Mouse (Mus musculus) CH12.LX (cell line): ENCODE results near the gene Lmna. TPM values are rescaled to one million over a fixed set of nuclear protein-coding genes. Genes with fewer than 3 reads are reported as not detected.

Experiments
- DNase-seq: peaks from one replicate; pipeline ENCODE4 v3.0.0-alpha.2; 2013; ENCODE audit errors: extremely low read depth
- H3K27ac ChIP-seq: 2 replicates; pipeline ENCODE4 v1.5.1; 2012; ENCODE audit warnings: low read depth, mild to moderate bottlenecking, control low read depth, moderate library complexity; ENCODE audit not compliant: insufficient read depth
- H3K27me3 ChIP-seq: replicated peaks from 2 replicates; pipeline ENCODE3; 2012; ENCODE audit warnings: inconsistent platforms
- H3K36me3 ChIP-seq, 2 experiments: replicated peaks in 1 of 2; 2 replicates each; pipeline versions ENCODE3 to v1.6.1; 2012; ENCODE audit warnings: inconsistent platforms in 1 of 2, low read length in 1 of 2, mild to moderate bottlenecking in 1 of 2, mixed read lengths in 1 of 2, moderate library complexity in 1 of 2; ENCODE audit not compliant: control insufficient read depth in 1 of 2, insufficient read depth in 1 of 2
- H3K4me1 ChIP-seq, 2 experiments: 2 replicates each; pipeline ENCODE4 v1.6.1; 2012; ENCODE audit warnings: inconsistent platforms in 1 of 2, moderate library complexity in 1 of 2; ENCODE audit not compliant: insufficient read depth in 2 of 2, control insufficient read depth in 1 of 2
- H3K4me2 ChIP-seq: 2 replicates; pipeline ENCODE4 v1.6.1; 2012; ENCODE audit warnings: low read depth, mild to moderate bottlenecking, control low read depth; ENCODE audit not compliant: poor library complexity, insufficient read depth, severe bottlenecking
- H3K4me3 ChIP-seq, 3 experiments: fragments of 150-350 bp in 1 of 3; sonication (generic) in 1 of 3; replicated peaks in 1 of 3; 2 replicates each; pipeline versions ENCODE3 to v1.5.1; 2011 to 2012; ENCODE audit warnings: low read depth in 2 of 3, low read length in 2 of 3, mild to moderate bottlenecking in 2 of 3, moderate library complexity in 2 of 3, control low read depth in 1 of 3, improper control_type of control experiment in 1 of 3, inconsistent platforms in 1 of 3, mixed read lengths in 1 of 3; ENCODE audit not compliant: poor library complexity in 1 of 3
- H3K79me2 ChIP-seq: replicated peaks from 2 replicates; pipeline ENCODE4 v1.6.1; 2012; ENCODE audit warnings: mild to moderate bottlenecking, moderate library complexity; ENCODE audit not compliant: control insufficient read depth, poor library complexity, insufficient read depth, severe bottlenecking; ENCODE audit errors: extremely low read depth
- H3K9ac ChIP-seq: 2 replicates; pipeline ENCODE4 v1.6.1; 2012; ENCODE audit warnings: low read depth, mild to moderate bottlenecking, control low read depth, moderate library complexity; ENCODE audit not compliant: insufficient read depth
- H3K9me3 ChIP-seq: replicated peaks from 2 replicates; pipeline ENCODE3; 2012; ENCODE audit warnings: low read length, inconsistent platforms, mixed read lengths
- BHLHE40 ChIP-seq: IDR thresholded peaks from 2 replicates; pipeline ENCODE4 v1.6.1; 2011; ENCODE audit warnings: mild to moderate bottlenecking, low read depth, low read length, improper control_type of control experiment
- CTCF ChIP-seq, 2 experiments: IDR thresholded peaks in 1 of 2; conservative IDR thresholded peaks in 1 of 2; 2 replicates each; pipeline ENCODE4 v1.5.1; 2011 to 2012; ENCODE audit warnings: low read depth in 2 of 2, low read length in 2 of 2, improper control_type of control experiment in 1 of 2, inconsistent platforms in 1 of 2, mild to moderate bottlenecking in 1 of 2, moderate library complexity in 1 of 2
- E2F4 ChIP-seq: IDR thresholded peaks from 2 replicates; pipeline ENCODE4 v1.6.1; 2011; ENCODE audit warnings: low read depth, low read length, improper control_type of control experiment; ENCODE audit not compliant: insufficient replicate concordance
- ELF1 ChIP-seq: IDR thresholded peaks from 2 replicates; pipeline ENCODE4 v1.6.1; 2014; ENCODE audit warnings: low read depth, mild to moderate bottlenecking, inconsistent platforms, low read length, improper control_type of control experiment
- EP300 ChIP-seq: IDR thresholded peaks from 2 replicates; pipeline ENCODE4 v1.6.1; 2011; ENCODE audit warnings: low read length, improper control_type of control experiment
- ETS1 ChIP-seq: conservative IDR thresholded peaks from 2 replicates; pipeline ENCODE4 v1.6.1; 2012; ENCODE audit warnings: low read depth, mild to moderate bottlenecking, inconsistent platforms, low read length, improper control_type of control experiment, moderate library complexity
- GABPA ChIP-seq: IDR thresholded peaks from 2 replicates; pipeline ENCODE4 v1.6.1; 2012; ENCODE audit warnings: low read depth, low read length, improper control_type of control experiment, inconsistent platforms; ENCODE audit not compliant: insufficient replicate concordance
- JUN ChIP-seq: IDR thresholded peaks from 2 replicates; pipeline ENCODE4 v1.6.1; 2011; ENCODE audit warnings: low read depth, mild to moderate bottlenecking, low read length, improper control_type of control experiment, moderate library complexity; ENCODE audit not compliant: insufficient read depth
- MAX ChIP-seq: IDR thresholded peaks from 2 replicates; pipeline ENCODE4 v1.6.1; 2011; ENCODE audit warnings: low read length, improper control_type of control experiment
- MAZ ChIP-seq: IDR thresholded peaks from 2 replicates; pipeline ENCODE4 v1.6.1; 2012; ENCODE audit warnings: low read depth, mild to moderate bottlenecking, inconsistent platforms, low read length, improper control_type of control experiment, moderate library complexity
- MXI1 ChIP-seq: IDR thresholded peaks from 2 replicates; pipeline ENCODE4 v1.6.1; 2011; ENCODE audit warnings: mild to moderate bottlenecking, low read depth, low read length, improper control_type of control experiment
- MYC ChIP-seq: IDR thresholded peaks from 2 replicates; pipeline ENCODE4 v1.6.1; 2011; ENCODE audit warnings: low read depth, mild to moderate bottlenecking, improper control_type of control experiment, low read length
- NELFE ChIP-seq: IDR thresholded peaks from 2 replicates; pipeline ENCODE4 v1.6.1; 2011; ENCODE audit warnings: low read depth, low read length, improper control_type of control experiment
- NRF1 ChIP-seq: IDR thresholded peaks from 2 replicates; pipeline ENCODE4 v1.6.1; 2014; ENCODE audit warnings: low read depth, mild to moderate bottlenecking, inconsistent platforms, low read length, improper control_type of control experiment, moderate library complexity
- POLR2A ChIP-seq: IDR thresholded peaks from 2 replicates; pipeline ENCODE4 v1.6.1; 2011; ENCODE audit warnings: low read depth, mild to moderate bottlenecking, improper control_type of control experiment, low read length
- POLR2AphosphoS2 ChIP-seq: IDR thresholded peaks from 2 replicates; pipeline ENCODE4 v1.6.1; 2011; ENCODE audit warnings: low read depth, low read length, improper control_type of control experiment
- RAD21 ChIP-seq: IDR thresholded peaks from 2 replicates; pipeline ENCODE4 v1.6.1; 2011; ENCODE audit warnings: low read depth, mild to moderate bottlenecking, low read length, improper control_type of control experiment, moderate library complexity
- SIN3A ChIP-seq: IDR thresholded peaks from 2 replicates; pipeline ENCODE4 v1.6.1; 2012; ENCODE audit warnings: low read length, improper control_type of control experiment, inconsistent platforms
- TBP ChIP-seq: conservative IDR thresholded peaks from 2 replicates; pipeline ENCODE4 v1.6.1; 2011; ENCODE audit warnings: low read depth, low read length, improper control_type of control experiment
- TCF12 ChIP-seq: IDR thresholded peaks from 2 replicates; pipeline ENCODE4 v1.6.1; 2014; ENCODE audit warnings: low read depth, mild to moderate bottlenecking, inconsistent platforms, low read length, improper control_type of control experiment
- UBTF ChIP-seq: IDR thresholded peaks from 2 replicates; pipeline ENCODE4 v1.6.1; 2012; ENCODE audit warnings: low read depth, mild to moderate bottlenecking, inconsistent platforms, low read length, improper control_type of control experiment, moderate library complexity
- USF1 ChIP-seq: IDR thresholded peaks from 2 replicates; pipeline ENCODE4 v1.6.1; 2014; ENCODE audit warnings: low read depth, mild to moderate bottlenecking, inconsistent platforms, low read length, improper control_type of control experiment
- ZC3H11A ChIP-seq: IDR thresholded peaks from 2 replicates; pipeline ENCODE4 v1.6.1; 2012; ENCODE audit warnings: low read depth, mild to moderate bottlenecking, inconsistent platforms, low read length, improper control_type of control experiment
- ZKSCAN1 ChIP-seq: IDR thresholded peaks from 2 replicates; pipeline ENCODE4 v1.6.1; 2012; ENCODE audit warnings: low read depth, inconsistent platforms, low read length, improper control_type of control experiment, borderline replicate concordance
- ZMIZ1 ChIP-seq: IDR thresholded peaks from 2 replicates; pipeline ENCODE4 v1.6.1; 2012; ENCODE audit warnings: low read depth, mild to moderate bottlenecking, inconsistent platforms, low read length, improper control_type of control experiment
- dilution Hi-C: fragments of 300-500 bp; cut with MboI; formaldehyde crosslinking; loops from 2 replicates; pipeline ENCODE4 v1.14.3; 2020; ENCODE audit warnings: low sequenced_read_pairs; ENCODE audit not compliant: extremely low pct_unique_long_range_greater_than_20kb, extremely low pct_ligation_motif_present
- in situ Hi-C: fragments of 300-500 bp; cut with MboI; formaldehyde crosslinking; loops from 3 replicates; pipeline ENCODE4 v1.14.3; 2019; ENCODE audit warnings: low sequenced_read_pairs, low pct_ligation_motif_present, low pct_unique_long_range_greater_than_20kb, mixed read lengths
- polyA plus RNA-seq: library from polyadenylated mRNA; unstranded; fragments of >175 nt; gene quantifications from 2 replicates; pipeline ENCODE4 v1.2.1, GENCODE M21; 2012; ENCODE audit warnings: low read depth; ENCODE audit not compliant: insufficient read length
- total RNA-seq, 2 experiments: library from RNA; depleted of rRNA; stranded (reverse); fragments of 300-350 nt in 1 of 2; fragments of >200 nt in 1 of 2; gene quantifications; 2 replicates each; pipeline ENCODE4 v1.2.3; 2012 to 2014

Gene Lmna
- total and polyA plus RNA-seq, 3 experiments: 16.1 to 67.7 (median 17.2) TPM

DNA sequence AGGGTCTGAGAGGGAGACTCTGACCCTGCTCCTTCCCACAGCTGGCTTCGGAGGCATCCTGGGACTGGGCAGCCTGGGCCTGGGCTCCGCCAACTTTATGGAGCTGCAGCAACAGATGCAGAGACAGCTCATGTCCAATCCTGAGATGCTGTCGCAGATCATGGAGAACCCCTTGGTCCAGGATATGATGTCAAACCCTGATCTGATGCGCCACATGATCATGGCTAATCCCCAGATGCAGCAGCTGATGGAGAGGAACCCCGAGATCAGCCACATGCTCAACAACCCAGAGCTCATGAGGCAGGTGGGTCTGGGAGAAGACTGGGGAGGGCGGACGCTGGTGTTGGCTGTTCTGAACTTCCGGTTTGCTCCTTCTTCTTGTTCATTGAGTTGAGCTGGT lies 46.9 kb upstream of the Lmna start:
- in situ Hi-C loops (loop anchor here (10.0 kb wide), 1 partner anchor 198 kb away; no protein-coding TSS in a partner anchor), dilution Hi-C loops (no loop called here)
- Histone ChIP-seq H3K36me3 (peaks cover 37 to 63% of the 10 kb centered on the region in 2 experiments), H3K79me2 (peaks cover 14% of the 10 kb centered on the region), H3K9me3 (no peaks in the 10 kb centered on the region), H3K4me2 (no peak overlapping the region), H3K27ac (no peak overlapping the region), H3K4me3 (no peak overlapping the region), H3K9ac (no peak overlapping the region), H3K27me3 (no peaks in the 10 kb centered on the region), H3K4me1 (peaks cover 7 to 21% of the 10 kb centered on the region in 2 experiments; a peak in 2 of 4 replicates)
- no peak for TF ChIP-seq CTCF (conservative IDR thresholded peaks at IDR 0.05 in 1 of 2, IDR thresholded peaks at IDR 0.05 in 1 of 2; ENCODE audit: low read depth in 2 of 2, low read length in 2 of 2)
- no peak for TF ChIP-seq MAX
- TF ChIP-seq UBTF: no peak
- no peak for TF ChIP-seq BHLHE40
- TF ChIP-seq NRF1: no peak
- no peak for TF ChIP-seq ZMIZ1
- no peak for TF ChIP-seq EP300
- TF ChIP-seq GABPA: no peak
- TF ChIP-seq POLR2A: no peak
- TF ChIP-seq MXI1: no peak
- TF ChIP-seq POLR2AphosphoS2: no peak
- no peak for TF ChIP-seq SIN3A
- TF ChIP-seq JUN: no peak
- no peak for TF ChIP-seq ZC3H11A
- no peak for TF ChIP-seq MYC
- no peak for TF ChIP-seq ELF1
- no peak for DNase-seq

DNA sequence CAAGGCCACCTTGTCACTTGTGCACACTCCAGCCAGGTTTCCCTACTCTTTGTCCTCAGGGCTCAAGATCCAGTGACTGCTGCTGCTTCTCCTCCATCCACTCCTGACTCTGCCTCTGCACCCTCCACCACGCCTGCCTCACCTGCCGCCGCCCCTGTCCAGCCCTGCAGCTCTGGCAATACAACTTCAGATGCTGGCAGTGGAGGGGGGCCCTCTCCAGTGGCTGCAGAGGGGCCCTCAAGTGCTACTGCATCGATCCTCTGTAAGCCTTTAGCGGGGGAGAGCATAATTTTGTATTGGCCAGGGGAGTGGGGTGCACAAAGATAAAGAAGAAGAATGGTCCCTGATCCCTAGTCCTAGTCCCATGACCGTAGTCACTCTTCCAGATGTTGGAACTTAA lies 46.0 kb upstream of the Lmna start:
- H3K27me3 ChIP-seq: no peaks in the 10 kb centered on the region
- in situ Hi-C loops: loop anchor here (10.0 kb wide), 1 partner anchor 199 kb away; no protein-coding TSS in a partner anchor
- no peak for DNase-seq
- H3K9me3 ChIP-seq: no peaks in the 10 kb centered on the region
- H3K27ac ChIP-seq: no peak overlapping the region
- peaks cover 14% of the 10 kb centered on the region for H3K79me2 ChIP-seq
- H3K9ac ChIP-seq: no peak overlapping the region
- H3K4me3 ChIP-seq: no peak overlapping the region
- H3K4me2 ChIP-seq: no peak overlapping the region
- peaks cover 7 to 28% of the 10 kb centered on the region in 2 experiments; a peak in 3 of 4 replicates for H3K4me1 ChIP-seq
- TF ChIP-seq POLR2A: no peak
- no peak for TF ChIP-seq MXI1
- no peak for TF ChIP-seq ZMIZ1
- no peak for TF ChIP-seq JUN
- no peak for TF ChIP-seq E2F4
- TF ChIP-seq SIN3A: no peak
- TF ChIP-seq USF1: no peak
- no peak for TF ChIP-seq TBP
- TF ChIP-seq ZC3H11A: no peak
- no peak for TF ChIP-seq RAD21
- TF ChIP-seq NELFE: no peak
- TF ChIP-seq ETS1: no peak
- no peak for TF ChIP-seq TCF12
- TF ChIP-seq ZKSCAN1: no peak
- no peak for TF ChIP-seq EP300
- no peak for TF ChIP-seq MAZ
- dilution Hi-C loops: no loop called here
- peaks cover 33 to 54% of the 10 kb centered on the region in 2 experiments for H3K36me3 ChIP-seq
